Mouse (Mus musculus) right cerebral cortex, postnatal 4 days (tissue): ENCODE measurements around the gene Ccdc9.
"Not testable (repeated sequence)": the region's sequence is repeated elsewhere in the genome, so short reads cannot be mapped to it uniquely, and the experiment has no call there.

Experiments used
- DNase-seq: peaks from one replicate; pipeline ENCODE4 v3.0.0-alpha.2; 2022

The Ccdc9 gene

DNA sequence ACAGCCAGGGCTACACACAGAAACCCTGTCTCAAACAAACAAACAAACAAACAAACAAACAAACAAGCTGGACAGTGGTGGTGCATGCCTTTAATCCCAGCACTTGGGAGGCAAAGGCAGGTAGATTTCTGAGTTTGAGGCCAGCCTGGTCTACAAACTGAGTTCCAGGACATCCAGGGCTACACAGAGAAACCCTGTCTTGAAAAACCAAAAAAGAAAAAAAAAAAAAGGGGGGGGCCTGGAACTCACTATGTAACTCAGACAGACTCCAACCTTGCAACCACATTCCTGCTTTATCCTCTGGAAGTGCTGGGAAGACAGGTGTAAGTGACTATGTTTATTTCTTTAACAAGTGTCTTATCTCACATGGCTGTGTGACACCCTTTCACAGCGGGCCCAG is 21.5 kb upstream of the Ccdc9 start, which contains the start of gene Bbc3:
TSS of gene Bbc3 (plus strand) at position 301 of the 400 bp plus-strand sequence.
- DNase-seq: not testable (repeated sequence)

DNA sequence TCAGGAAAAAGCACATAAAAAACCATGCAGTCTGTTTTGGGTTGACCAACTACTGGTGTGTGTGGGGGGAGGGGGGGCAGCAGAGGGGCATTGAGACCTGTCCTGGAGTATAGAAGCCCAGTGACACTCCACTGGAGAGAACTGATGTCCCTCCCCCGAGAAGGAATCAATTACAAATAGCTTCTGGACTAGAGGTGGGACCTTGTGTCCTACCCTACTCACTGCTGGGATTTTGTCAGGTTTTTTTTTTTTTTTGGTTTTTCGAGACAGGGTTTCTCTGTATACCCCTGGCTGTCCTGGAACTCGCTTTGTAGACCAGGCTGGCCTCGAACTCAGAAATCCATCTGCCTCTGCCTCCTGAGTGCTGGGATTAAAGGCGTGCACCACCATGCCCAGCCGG is 20.5 kb upstream of the Ccdc9 start:
- DNase-seq: not testable (repeated sequence)

DNA sequence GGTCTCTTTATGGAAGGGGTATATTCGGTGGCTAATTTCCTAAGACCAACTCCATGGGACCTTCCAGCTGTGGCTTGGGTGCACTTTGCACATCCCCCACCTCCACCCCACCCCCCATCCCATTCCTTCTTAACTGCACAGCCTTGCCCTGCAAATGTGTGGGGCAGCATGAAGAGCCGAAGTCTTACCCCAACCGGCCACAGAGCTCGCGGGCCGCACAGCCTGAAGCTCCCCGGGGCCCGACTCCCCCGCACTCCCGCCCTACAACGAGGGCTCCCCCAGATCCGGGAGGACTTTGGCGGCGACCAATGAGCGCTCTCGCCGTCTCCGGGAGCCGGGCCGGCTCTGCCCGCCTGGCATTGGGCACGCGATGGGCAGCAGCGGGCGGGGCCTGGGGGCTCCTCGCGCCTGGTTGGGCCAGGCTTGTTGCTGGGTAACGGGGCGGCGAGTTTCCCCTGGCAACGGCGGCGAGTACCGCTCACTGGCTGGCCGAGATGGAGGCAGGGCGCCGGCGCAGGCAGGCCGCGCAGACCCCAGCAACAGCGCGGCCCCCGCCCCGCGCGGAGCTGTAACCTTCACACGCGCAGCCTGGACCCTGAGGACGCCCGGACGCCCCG is 12.9 kb upstream of the Ccdc9 start:
- DNase-seq: peak; percentile 93

DNA sequence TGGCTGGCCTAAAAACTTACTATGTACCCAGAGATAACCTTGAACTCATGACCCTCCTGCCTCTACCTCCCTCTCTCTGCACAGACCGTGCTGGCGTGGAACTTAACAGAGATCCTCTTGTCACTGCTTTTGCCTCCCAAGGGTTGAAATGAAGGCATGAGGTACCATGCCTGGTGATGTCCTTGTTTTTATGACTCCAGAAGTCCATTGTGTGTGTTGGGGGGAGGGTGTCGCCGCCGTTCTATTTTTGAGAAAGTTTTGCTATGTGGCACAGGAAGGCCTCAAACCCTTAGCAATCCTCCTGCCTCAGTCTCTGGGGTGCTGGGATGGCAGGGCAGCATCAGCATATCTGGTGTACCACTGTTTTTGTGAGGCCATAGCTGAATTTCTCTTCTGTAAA is 12.3 kb upstream of the Ccdc9 start:
- no peak for DNase-seq

DNA sequence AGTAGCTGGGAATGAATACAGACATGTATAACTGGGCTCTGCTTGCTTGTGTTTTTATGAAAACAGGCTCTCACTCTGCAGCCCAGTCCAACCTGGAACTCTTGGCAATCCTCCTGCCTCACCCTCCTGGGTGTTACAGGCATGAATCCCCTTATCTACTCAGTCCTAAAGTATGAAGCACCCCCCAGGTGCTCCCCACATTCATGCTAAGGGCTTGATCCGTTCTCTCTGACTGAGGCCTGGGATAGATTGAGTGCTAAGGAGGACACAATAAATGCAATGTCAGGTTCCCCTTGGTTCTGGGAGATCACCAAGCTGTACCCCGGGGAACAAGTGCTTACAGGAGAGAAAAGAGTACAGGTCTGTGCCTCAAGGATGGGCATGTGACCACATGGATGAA is 11.0 kb upstream of the Ccdc9 start:
- no peak for DNase-seq

DNA sequence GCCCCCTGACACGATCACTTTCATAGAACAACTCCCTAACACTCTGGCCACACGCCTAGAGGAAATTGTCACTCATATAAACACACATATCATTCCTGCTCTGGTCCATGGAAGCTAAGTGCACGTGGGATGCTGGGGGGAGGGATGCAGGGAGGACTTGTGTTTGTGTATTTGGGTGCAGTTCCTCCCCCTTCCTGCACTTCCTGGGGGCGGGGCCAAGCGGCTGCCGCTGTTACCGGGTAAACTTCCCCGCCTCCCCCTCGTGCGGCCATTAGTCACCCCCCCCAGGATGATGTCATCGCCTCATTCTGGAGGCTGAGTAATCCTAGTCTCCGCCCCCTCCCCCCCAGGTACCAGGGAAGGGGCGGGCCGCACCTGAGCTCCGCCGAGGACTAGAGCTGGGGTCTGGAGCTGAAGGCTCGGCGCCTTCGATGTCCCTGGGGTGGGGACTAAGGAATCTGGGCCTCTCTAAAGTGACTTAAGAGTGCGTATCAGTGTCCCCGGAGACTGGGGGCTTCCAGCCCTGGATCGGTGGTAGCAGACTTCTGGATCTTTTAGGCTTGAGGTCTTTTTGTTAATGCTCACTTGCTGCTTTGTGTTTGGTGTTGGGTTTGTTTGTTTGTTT is 10.3 kb upstream of the Ccdc9 start:
- peak; percentile 80 for DNase-seq

DNA sequence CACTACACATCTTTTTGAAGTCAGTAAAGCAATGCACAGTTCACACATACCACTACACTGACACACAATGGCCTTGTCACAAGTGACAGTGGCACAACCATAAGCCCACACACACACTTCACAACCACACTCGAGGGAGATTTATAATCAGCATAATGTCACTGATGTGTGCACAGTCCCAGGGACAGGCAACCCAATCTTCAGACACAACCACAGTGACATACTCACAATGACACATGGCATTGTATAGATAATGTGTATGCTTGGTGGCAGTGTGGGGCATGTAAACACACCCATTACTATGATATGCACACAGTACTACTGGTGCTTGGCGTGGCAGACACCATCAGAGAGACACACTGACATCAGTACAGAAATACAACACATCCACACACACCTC is 9.6 kb upstream of the Ccdc9 start:
- no peak for DNase-seq

DNA sequence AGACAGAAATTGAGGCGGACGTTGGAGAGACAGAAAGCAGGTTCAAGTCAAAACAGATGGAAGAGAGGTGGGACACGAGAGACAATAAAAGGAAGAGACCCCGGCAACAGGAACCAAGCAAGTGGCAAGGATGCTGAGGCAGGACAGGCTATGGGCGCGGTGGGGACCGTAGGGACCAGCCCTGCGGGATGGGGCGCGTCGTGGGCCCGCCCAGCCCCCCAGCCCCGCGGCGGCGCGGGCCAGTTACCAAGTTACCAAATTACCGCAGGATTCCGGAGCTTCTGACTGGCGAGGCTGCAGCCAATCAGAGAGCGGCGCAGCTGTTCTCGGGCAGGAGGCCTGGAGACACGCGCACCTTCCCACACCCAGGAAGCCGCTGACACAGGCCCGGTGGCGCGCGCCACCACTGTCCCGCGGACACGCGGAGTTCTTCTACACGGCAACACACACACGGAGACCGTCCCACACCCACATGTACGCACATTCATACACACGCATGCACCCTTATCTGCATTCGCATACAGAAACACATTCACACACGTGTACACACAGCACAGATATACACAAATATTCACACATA is 8.8 kb upstream of the Ccdc9 start:
- DNase-seq: peak; percentile 59

DNA sequence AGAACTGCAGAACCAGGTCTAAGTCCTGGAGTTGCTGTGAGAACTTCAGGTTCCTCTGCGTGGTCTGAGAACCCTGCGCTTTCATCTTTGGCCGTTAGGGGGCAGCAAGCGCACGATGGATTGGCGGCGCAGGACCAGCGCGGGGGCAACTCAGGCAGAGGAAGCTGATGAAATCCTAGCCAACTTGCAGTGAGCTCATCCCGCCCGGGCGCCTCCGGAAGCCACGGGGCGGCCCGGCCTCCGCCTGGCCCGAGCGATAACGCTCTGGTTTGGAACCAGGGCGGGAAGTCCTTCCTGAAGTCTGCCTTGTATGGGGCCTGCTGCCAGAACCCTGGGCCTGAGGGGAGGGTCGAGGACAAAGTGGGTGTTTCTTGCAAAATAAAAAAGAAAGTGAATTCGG is 8.2 kb upstream of the Ccdc9 start:
- peak; percentile 94 for DNase-seq

DNA sequence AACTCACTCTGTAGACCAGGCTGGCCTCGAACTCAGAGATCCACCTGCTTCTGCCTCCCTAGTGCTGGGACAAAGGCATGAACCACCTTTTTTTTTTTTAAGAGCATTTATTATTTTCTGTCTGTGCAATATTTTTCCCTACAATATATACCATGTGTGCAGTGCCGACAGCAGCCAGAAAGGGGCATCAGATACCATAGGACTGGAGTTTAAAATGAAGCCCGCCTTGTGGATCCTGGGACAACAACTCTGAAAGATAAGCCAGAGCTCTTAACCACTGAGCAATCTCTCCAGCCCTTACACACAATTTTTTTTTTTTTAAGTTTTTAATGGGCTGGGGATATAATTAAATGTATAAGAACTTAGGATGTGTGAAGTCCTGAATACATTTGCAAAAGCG is 7.8 kb upstream of the Ccdc9 start:
- DNase-seq: no peak

DNA sequence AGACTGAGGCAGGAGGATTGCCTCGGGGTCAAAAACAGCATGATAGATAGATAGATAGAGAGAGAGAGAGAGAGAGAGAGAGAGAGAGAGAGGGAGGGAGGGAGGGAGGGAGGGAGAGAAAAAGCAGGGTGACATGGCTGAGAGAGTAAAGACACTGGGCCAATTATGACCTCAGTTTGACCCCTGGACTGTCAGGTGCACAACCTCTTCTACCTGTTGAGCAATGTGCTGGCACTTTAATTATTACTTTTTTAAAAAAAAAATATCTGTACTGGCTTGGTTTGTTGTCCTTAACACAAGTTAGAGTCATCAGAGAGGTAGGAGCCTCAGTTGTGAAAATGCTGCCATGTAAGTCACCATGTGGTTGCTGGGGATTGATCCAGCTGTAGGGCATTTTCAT is 1.2 kb upstream of the Ccdc9 start:
- DNase-seq: no peak

DNA sequence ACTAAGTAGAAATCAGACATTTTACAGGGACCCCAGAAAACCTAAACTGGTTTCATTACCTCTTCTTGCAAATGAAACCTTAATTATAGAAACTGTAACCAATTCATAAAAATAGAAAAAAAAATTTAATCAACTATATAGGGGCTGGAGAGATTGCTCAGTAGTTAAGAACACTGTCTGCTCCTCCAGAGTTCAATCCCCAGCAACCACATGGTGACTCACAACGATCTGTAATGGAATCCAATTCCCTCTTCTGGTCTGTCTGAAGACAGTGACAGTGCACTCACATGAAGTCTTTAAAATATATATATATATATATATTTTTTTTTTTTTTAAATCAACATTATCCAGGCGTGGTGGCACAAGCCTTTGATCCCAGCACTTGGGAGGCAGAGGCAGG is 421 bp upstream of the Ccdc9 start:
- no peak for DNase-seq

DNA sequence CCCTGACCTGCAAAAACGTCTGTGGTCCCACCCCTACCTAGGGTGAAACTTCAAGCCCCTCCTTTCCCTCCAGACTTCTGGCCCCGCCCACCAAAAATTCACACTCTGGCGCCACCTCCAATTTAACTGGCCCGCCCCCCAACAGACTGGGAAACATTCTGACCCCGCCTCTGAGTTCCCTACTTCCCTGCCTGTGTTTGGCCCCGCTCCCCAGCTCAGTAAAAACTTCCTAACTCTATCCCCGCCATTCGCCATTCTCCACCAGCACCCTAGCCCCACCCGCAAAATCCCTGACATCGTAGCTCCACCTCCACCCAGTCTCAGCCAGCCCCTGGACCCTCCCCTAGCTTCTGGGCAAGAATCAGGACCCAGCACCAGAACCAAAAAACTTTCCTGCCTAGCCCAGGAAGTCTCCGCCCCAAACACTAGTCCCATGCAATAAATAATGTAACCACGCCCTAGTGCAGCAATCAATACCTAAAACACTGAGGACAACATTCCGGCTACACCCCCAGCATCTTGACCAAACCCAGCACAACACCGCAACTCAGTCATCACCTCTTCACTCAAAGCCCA is 1.1 kb downstream of the Ccdc9 start:
- DNase-seq: peak; percentile 30

DNA sequence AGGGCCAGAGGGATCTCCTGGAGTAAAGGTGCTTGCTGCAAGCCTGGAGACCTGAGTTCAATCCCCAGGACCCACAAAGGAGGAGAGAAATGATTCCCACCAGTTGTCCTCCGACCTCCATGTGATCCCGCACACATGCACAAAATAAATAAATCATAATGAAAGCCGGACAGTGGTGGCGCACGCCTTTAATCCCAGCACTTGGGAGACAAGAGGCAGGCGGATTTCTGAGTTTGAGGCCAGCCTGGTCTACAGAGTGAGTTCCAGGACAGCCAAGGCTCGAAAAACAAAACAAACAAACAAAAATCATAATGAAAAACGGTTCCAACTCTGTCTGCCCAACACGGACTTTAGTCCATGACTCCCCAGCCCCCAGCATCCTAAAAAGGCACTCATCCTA is 1.7 kb downstream of the Ccdc9 start:
- no peak for DNase-seq

DNA sequence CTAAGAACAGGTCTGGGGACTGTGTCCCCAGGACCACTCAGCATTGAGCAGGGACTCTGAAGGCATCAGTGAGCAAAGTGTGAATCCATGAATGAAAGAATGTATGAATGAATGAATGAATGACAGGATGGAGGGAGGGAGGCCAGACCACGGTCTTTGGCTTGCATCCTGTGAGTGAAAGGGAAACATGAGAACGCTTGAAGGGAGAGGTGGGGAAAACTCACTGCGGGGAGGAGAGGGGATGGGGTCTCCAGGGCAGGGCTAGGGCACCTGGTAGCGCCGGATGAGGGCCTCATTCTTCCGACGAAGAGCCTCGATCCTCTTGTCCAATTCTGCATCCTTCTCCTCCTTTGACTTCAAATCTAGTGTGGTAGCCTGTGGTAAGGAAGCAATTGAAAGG is 2.6 kb downstream of the Ccdc9 start:
- no peak for DNase-seq

DNA sequence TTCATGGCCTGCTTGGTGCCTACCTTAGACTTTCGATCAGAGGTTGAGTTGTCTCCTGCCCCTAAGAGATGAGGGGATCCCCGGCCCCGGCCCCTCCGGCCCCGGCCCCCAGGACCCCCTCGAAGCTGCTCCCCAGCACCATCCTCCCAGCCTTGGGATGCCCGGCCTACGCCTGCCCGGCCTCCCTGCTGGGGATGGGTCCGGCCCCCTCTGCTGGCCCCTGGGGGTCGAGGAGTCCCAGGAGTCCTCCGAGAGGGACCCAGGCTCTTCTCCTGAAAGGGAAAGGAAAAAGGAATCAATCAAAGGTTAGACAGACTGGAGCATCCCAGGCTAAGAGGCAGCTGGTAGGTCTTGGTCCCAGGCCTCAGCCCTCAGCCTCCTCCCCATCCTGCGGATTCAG is 4.3 kb downstream of the Ccdc9 start:
- DNase-seq: no peak

DNA sequence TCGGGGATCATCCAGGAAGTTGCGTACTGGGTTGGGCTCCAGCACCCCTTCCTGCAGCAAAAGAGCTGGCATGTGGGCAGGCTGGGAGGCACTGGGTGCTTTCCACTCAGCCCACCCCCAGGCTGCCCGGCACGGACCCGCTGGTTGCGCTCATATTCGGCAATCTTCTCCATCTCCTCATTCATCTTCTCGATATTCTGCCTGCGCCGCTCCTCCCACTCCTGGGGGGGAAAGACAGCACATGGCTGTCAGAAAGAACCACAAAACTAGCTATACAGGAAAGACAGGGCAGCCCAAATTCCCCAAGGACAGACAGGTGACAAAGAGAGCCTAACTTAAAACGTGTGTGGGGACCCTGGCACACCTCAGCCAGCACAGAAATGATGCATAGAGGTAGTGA is 5.9 kb downstream of the Ccdc9 start:
- no peak for DNase-seq

DNA sequence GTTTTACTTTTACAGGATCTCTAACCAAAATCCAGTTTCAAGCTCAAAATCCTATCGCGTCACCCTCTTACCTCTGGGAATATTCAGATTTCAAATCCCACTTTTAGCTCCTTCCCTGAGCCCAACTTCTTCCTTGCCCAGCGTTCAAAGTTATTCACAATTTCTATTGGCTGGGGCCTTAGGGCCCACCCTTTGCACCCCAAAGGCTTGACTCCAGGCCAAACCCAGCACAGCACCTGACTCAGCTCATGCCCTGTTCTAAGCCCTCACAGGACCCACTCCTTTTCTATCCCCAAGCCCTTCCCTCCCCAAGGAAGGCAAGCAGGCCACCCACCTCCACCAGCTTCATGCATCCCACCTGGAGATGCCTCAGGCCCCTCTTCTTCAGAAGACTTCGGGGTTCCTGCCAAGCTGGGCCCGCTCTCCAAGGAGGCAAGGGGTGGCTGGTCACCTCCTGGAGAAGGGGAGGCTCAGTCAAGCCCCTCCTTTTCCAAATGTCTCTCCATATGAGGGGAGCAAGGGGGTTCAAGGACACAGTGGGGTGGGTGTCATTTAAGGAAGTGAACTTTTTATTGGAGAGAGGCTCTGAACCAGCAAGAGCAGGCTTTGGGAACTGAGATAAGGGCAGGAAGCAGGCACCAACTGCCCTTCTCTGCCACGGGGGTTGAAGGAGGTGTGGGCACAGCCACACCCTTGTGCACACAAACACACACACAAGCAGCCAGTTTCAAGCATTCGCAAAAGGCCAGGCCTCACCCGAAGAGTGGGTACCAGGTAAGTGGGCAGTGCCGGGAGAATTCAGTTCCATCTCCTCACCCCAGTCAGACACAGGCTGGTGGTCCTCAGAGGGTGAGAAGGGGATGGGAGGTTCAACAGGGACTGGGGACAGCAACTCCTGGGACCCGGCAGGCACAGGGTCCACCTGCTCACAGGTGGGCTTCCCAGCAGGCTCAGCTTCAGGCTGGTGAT is 11.4 kb downstream of the Ccdc9 start:
- no peak for DNase-seq

DNA sequence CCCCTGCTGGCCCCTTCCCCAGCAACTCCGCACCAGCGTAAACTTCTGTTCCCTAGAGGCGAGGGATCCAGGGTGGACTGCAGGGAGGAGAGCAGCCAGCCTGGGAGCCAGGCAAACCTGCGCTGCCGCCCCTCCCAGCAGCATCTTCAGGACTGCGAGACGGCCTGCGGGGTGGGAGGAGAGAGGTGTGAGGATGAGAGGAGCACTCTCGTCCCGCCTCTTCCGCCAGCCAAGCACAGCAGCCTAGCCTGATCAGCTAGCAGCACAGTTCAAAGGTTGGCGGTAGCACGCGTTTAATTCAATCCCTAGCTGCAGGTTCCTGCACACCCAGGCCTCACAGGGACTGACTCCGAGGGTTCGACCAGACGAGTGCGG is 12.8 kb downstream of the Ccdc9 start:
- no peak for DNase-seq

DNA sequence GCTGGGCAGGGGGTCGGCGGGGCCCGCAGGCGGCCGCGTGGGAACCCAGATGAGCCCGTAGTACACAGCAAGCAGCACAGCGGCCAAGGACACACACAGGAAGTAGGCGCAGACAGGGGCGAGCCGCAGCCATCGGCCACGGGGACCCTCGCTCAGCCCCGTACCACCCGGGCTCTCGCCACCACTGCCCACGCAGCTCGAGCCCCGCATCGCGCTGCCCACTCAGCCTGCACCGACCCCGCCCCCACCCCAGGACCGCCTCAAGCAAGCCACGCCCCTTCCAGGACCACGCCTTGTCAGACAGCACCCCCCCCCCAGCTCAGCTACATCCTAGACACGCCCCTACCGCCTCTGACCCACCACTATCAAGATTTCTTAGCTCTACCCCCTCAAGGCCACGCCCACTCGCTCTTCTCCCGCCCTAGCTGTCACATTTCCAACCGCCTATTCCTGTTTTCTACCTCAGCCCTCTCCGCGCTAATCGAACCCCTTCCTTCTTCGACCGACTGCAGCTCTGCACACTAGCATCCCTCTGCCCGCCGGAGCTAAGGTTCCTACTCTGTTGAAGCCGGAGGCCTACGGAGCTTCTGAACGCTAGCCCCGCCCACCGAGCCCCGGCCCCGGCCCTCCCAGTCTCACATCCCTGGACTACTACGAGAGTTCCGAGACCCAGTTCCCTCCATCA is 13.4 kb downstream of the Ccdc9 start, which contains the start of gene Inafm1:
TSS of gene Inafm1 (minus strand) at position 537 of the 685 bp plus-strand sequence.
- DNase-seq: peak; percentile 82

DNA sequence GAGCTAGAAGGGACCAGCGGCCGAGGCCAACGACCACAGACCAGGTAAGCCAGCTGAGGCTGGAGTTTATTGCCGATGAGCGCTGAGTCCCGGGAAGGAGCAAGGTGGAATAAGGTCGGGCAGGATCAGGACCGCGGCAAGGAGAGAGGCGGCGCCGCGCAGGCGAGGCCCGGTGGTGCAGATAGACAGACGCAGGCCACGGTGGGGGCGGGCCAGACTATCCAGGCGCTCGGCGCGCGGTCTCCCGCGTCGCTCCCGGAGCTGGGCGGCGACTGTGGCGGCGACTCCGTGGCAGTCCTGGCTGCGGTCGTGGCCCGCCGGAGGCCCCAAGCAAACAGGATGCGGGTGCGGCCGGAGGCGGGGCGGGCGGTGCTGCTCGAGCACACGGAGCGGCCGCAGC is 13.9 kb downstream of the Ccdc9 start:
- DNase-seq: peak; percentile 72

DNA sequence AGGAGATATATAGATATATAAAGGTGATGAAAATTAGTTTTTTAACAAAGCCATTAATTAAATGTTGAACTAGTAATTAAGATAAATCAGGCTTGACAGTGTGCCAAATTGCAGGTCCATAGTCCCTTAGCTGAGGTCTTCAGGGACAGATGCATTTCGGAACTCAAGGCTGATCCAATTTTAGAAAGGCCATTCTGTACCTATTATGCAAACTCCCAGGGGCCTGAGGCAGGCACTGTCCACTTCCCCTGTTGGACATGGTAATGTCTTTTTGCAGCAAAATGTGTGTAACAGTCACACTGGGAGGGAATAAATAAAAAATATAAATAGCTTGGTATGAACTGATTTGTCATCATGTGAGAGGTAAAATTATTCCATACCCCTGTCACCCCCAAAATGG is 15.5 kb downstream of the Ccdc9 start:
- no peak for DNase-seq
